Mouse (Mus musculus) induced T-regulatory cell, adult 2 months (primary cell): Measurements from ENCODE around the gene St8sia1.

Experiments
- DNase-seq: peaks from one replicate; pipeline ENCODE4 v3.0.0-alpha.2; 2012; ENCODE audit warnings: low read depth

The St8sia1 gene

GRCm38 (mm10) chr6:142908911-142909770 is 55.1 kb downstream of the St8sia1 start:
- DNase-seq, result peak; percentile 52

GRCm38 (mm10) chr6:142908412-142908811 is 55.8 kb downstream of the St8sia1 start:
- DNase-seq, result no peak

GRCm38 (mm10) chr6:142895371-142895770 is 68.9 kb downstream of the St8sia1 start:
- DNase-seq, result no peak

- no peak for DNase-seq
Measured at GRCm38 (mm10) chr6:142893716-142894115, 70.5 kb downstream of the St8sia1 start.

- peak; percentile 42 for DNase-seq
Measured at GRCm38 (mm10) chr6:142890321-142890720, 73.9 kb downstream of the St8sia1 start.

- DNase-seq, result no peak
Measured at GRCm38 (mm10) chr6:142888970-142889740, 75.1 kb downstream of the St8sia1 start.

DNA sequence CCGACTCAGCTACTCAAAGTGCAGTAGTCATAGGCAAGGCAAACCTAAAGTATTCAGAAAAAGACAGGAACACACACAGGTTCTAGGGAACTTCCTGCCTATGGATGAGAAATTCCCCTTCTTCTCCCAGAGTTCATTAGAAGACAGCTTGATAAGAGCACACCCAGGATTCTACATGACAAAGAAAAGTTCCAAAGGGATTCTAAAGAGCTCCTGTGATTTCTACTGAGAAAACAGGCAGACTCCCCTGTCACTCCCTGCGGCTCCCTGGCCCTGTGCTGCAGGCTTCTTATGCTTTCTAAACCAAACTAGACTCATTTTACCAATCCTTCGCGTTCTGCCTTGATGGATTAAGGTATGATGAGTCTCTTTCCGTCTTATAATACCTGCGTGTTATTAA is 75.9 kb downstream of the St8sia1 start:
- DNase-seq, result no peak

- no peak for DNase-seq
Measured at GRCm38 (mm10) chr6:142887375-142887774, 76.9 kb downstream of the St8sia1 start.

DNA sequence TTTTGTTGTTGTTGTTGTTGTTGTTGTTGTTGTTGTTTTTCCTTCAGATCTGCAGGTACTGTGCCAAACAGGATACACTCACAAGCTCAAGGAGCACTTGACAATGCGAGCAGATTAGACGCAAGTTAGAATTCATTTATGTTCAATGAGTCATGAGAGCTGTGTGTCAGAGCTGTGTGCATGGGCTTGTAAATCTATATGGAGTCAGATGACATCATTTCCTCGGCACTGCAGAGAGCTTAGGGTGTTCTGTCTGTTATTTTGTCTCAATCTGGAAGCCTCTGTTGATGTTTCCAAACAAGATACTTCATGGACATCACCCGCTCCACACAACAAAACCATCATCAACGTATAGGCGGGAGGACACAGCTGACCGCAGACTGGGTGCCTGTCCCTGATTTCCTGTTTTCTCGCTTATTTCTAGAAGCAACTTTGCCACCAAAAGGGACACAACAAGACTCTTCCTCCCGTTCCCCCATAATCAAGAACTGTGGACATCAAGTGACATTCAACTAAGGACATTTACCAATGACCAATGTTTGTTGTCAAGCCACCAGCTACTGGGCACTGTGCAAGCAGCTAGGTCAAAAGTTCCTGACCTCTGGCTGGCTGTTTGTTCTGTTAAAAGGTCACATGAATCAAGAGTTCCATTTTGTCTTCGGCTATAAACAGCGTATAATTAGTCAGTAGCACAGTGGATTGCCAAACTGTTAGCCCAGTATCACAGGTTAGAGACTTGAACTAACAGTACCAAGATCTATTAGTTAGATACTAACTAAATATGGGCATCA is 78.7 kb downstream of the St8sia1 start:
- DNase-seq, result no peak

DNA sequence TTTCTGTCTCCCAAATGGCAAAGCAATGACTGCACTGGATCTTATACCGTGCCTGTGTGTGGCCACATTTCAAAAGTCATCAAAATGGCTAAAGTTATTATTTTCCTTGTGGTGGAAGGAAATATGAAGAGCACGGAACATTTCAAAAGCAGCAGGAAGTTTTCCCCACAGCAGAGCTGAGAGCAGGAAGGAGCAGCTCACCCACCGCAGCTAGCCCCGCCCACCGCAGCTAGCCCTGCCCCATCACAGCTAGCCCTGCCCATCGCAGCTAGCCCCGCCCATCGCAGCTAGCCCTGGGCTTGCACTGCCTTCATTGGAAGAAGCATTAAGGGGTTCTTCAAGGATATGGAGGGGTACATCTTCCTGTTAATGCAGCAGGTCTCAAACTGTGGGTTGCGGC is 80.1 kb downstream of the St8sia1 start:
- peak; percentile 66 for DNase-seq

- DNase-seq, result no peak
Measured at GRCm38 (mm10) chr6:142880849-142881470, 83.3 kb downstream of the St8sia1 start.

GRCm38 (mm10) chr6:142878744-142879701 is 85.2 kb downstream of the St8sia1 start:
- DNase-seq, result no peak

GRCm38 (mm10) chr6:142877221-142877620 is 87.0 kb downstream of the St8sia1 start:
- DNase-seq, result no peak

DNA sequence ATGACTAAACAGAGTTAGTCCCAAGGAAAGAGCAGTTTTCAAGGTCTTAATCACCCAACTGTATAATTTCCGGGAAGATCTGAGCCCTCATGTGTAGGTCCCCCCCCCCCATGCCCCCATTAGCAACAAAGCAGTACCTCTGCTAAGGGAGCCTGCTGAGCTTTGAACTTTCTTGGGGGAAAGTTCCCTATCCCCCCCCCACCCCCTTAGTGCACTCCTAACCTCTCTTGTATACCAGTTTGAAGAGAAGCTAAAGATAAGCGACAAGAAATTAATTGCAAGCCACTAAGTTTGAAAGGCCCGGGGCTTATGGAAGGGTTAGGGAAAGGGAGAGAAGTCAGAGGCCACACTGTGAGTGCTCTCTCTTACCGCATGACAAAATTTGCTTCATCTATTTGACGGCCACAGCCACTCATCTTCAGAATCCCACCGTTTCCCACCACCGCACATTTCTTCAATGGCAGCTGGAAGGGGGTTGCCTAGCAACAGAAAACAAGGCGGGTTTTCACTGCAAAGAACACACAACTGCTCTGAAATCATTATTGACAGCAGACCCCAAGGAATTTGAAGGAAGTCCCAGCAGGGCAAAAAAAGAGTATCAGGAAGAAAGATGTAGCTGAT is 87.9 kb downstream of the St8sia1 start:
- no peak for DNase-seq

GRCm38 (mm10) chr6:142873795-142874563 is 90.3 kb downstream of the St8sia1 start:
- DNase-seq, result no peak

GRCm38 (mm10) chr6:142869715-142870422 is 94.4 kb downstream of the St8sia1 start:
- no peak for DNase-seq

- DNase-seq, result peak; percentile 70
Measured at GRCm38 (mm10) chr6:142867471-142868055, 96.7 kb downstream of the St8sia1 start.

GRCm38 (mm10) chr6:142867023-142867422 is 97.2 kb downstream of the St8sia1 start:
- DNase-seq, result no peak
